Mouse (Mus musculus): ENCODE data around the gene Lcorl.

GRCm38 (mm10) chr5:45835131-45835530 lies 22.3 kb downstream of the Lcorl start:
- TF ChIP-seq POLR2A (IDR thresholded peaks at IDR 0.05; ENCODE audit: borderline replicate concordance, control insufficient read depth, low read depth, low read length) (no peak), CTCF (IDR thresholded peaks at IDR 0.05; ENCODE audit: control insufficient read depth, insufficient read depth, low read length) (no peak)

All from bone marrow, adult 2 months (tissue).